In the genomic region with DNA sequence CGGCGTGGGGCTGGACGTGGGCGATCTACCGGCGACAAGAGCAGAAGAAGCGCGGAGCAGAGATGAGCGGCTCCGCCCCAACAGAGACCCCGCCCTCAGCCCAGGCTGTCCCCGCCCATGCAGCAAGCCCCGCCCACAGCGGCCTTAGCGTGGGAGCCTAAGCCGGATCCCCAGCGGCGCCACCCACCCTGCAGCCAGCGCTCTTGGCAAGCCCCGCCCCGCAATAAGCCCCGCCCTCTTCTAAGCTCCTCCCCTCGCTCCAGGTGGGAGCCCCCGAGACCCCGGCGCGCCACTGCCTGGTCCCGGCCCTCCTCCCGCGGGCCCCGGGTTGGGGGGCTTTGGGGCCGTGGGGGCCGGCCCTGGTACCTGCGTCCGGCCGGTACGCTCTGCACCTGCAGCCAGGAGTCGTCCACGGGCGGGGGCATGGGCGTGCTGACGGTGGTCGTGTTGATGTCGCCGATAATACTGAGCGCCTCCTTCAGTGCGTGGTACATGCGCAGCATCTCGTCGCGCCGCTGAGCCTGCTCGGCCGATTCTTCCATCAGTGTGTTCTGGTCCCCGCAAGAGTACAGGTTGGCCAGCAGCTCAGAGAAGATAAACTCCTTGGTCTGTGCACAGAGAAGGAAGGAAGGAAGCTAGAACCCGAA, we compare ENCODE assay signal across 8 mouse cellular contexts. TPM values are rescaled to one million over a fixed set of nuclear protein-coding genes. Genes with fewer than 3 reads are reported as not detected.
A peak's percentile ranks its signal among the peaks of the same experiment; 100 is the strongest.
DNase-seq lines count a peak whose midpoint lies in the region; ATAC-seq and TF ChIP-seq lines count a peak whose summit lies in the region.

No protein-coding gene starts in this region.

- WGBS in forebrain, embryonic 12.5 days: 1% methylated on average over 56 of the region's 56 CpGs
- WGBS in hindbrain, embryonic 11.5 days: 2% methylated on average over 55 of the region's 56 CpGs
- 2% methylated on average over 39 of the region's 56 CpGs for WGBS in limb, embryonic 14.5 days
- 3% methylated on average over 51 of the region's 56 CpGs for WGBS in midbrain, embryonic 15.5 days

- no peak overlapping the region for H3K27ac ChIP-seq in MEL (ENCODE audit: control insufficient read depth, low read depth, low read length)
- H3K27ac ChIP-seq in forebrain, embryonic 12.5 days: no peak overlapping the region
- H3K27ac ChIP-seq in hindbrain, embryonic 11.5 days (ENCODE audit: low read depth, low read length): no peak overlapping the region
- H3K27ac ChIP-seq in limb, embryonic 14.5 days (replicated peaks; ENCODE audit: low read depth, low read length): peak overlapping the region; percentile 71
- 0 out of 2 replicates have a peak overlapping the region, but pooled peaks have one; percentile 1 for H3K27ac ChIP-seq in midbrain, embryonic 15.5 days

- H3K36me3 ChIP-seq in MEL (ENCODE audit: control insufficient read depth in 1 of 2, insufficient read depth in 2 of 2, low read length in 2 of 2): no peaks in the 10 kb centered on the region
- H3K36me3 ChIP-seq in forebrain, embryonic 12.5 days (replicated peaks): peaks cover 20% of the 10 kb centered on the region
- H3K36me3 ChIP-seq in hindbrain, embryonic 11.5 days (ENCODE audit: control insufficient read depth, insufficient read depth, low read length): no peaks in the 10 kb centered on the region
- peaks cover 54% of the 10 kb centered on the region for H3K36me3 ChIP-seq in limb, embryonic 14.5 days (ENCODE audit: control insufficient read depth, insufficient read depth, low read length)
- peaks cover 23% of the 10 kb centered on the region; the same call in 1 of the 2 replicates for H3K36me3 ChIP-seq in midbrain, embryonic 15.5 days (replicated peaks)

- no peaks in the 10 kb centered on the region for H3K9me3 ChIP-seq in MEL (replicated peaks; ENCODE audit: insufficient read depth, low read length)
- no peaks in the 10 kb centered on the region for H3K9me3 ChIP-seq in forebrain, embryonic 12.5 days
- H3K9me3 ChIP-seq in hindbrain, embryonic 11.5 days (ENCODE audit: control insufficient read depth, low read length): no peaks in the 10 kb centered on the region
- H3K9me3 ChIP-seq in limb, embryonic 14.5 days (ENCODE audit: control insufficient read depth, low read length): no peaks in the 10 kb centered on the region
- no peaks in the 10 kb centered on the region for H3K9me3 ChIP-seq in midbrain, embryonic 15.5 days

- DNase-seq in MEL (ENCODE audit: low read depth, low spot score) (peak; percentile 88), adipocyte (ENCODE audit: low spot score) (no peak)
- peak; percentile 76 for DNase-seq in brain, adult 2 months (ENCODE audit: low read depth, low spot score)
- peak; percentile 93 for DNase-seq in hindbrain, embryonic 11.5 days (ENCODE audit: low spot score)
- peak; percentile 85 for DNase-seq in limb, embryonic 14.5 days (ENCODE audit: low spot score)
- peak; percentile 65 to 76 for DNase-seq in spleen, postnatal 14 days (ENCODE audit: low spot score in 2 of 2)

- TF ChIP-seq EP300 in MEL (IDR thresholded peaks at IDR 0.05; ENCODE audit: low read depth in 1 of 2, low read length in 2 of 2): no peak

- TF ChIP-seq RAD21 in MEL (IDR thresholded peaks at IDR 0.05; ENCODE audit: low read depth, low read length): no peak

- H3K4me1 ChIP-seq in MEL (ENCODE audit: control insufficient read depth in 1 of 2, insufficient read depth in 2 of 2, low read length in 2 of 2): peaks cover 2 to 3% of the 10 kb centered on the region in 2 experiments; a peak in 2 of 4 replicates
- peaks cover 33% of the 10 kb centered on the region for H3K4me1 ChIP-seq in forebrain, embryonic 12.5 days
- H3K4me1 ChIP-seq in hindbrain, embryonic 11.5 days (replicated peaks; ENCODE audit: control insufficient read depth, insufficient read depth, low read length): peaks cover 3% of the 10 kb centered on the region; the same call in 1 of the 2 replicates
- H3K4me1 ChIP-seq in limb, embryonic 14.5 days (ENCODE audit: control insufficient read depth, insufficient read depth, low read length): peaks cover 44% of the 10 kb centered on the region
- H3K4me1 ChIP-seq in midbrain, embryonic 15.5 days: peaks cover 13% of the 10 kb centered on the region

- peak; percentile 81 for ATAC-seq in forebrain, embryonic 12.5 days (ENCODE audit: low FRiP score)
- peak; percentile 81 for ATAC-seq in hindbrain, embryonic 11.5 days (ENCODE audit: low FRiP score)
- ATAC-seq in limb, embryonic 14.5 days (ENCODE audit: low FRiP score, low read depth): peak; percentile 57
- ATAC-seq in midbrain, embryonic 15.5 days (replicated peaks): peak; percentile 44

- TF ChIP-seq POLR2A in MEL (IDR thresholded peaks at IDR 0.05; ENCODE audit: control insufficient read depth in 1 of 2, insufficient read depth in 1 of 2, low read depth in 1 of 2, low read length in 2 of 2, poor library complexity in 1 of 2): peak in 1 of 2 experiments; percentile 39; a peak in 1 of 4 replicates
- TF ChIP-seq POLR2A in limb, embryonic 14.5 days (IDR thresholded peaks at IDR 0.05; ENCODE audit: borderline replicate concordance, extremely low read depth, insufficient read depth, insufficient read length): no peak

- no peak for TF ChIP-seq CTCF in MEL (IDR thresholded peaks at IDR 0.05 in 2 of 3, conservative IDR thresholded peaks at IDR 0.05 in 1 of 3; ENCODE audit: control insufficient read depth in 1 of 3, insufficient read depth in 1 of 3, low read depth in 2 of 3, low read length in 3 of 3, poor library complexity in 1 of 3, severe bottlenecking in 1 of 3)

- H3K27me3 ChIP-seq in MEL (ENCODE audit: control insufficient read depth in 1 of 2, insufficient read depth in 2 of 2, low read length in 2 of 2): no peaks in the 10 kb centered on the region
- peaks cover 50% of the 10 kb centered on the region for H3K27me3 ChIP-seq in forebrain, embryonic 12.5 days
- H3K27me3 ChIP-seq in hindbrain, embryonic 11.5 days (ENCODE audit: control insufficient read depth, insufficient read depth, low read length): no peaks in the 10 kb centered on the region; the same call in 1 of the 2 replicates
- no peaks in the 10 kb centered on the region for H3K27me3 ChIP-seq in limb, embryonic 14.5 days (ENCODE audit: control insufficient read depth, insufficient read depth, low read length)
- no peaks in the 10 kb centered on the region for H3K27me3 ChIP-seq in midbrain, embryonic 15.5 days (replicated peaks)

- peak overlapping the region; percentile 6 to 47; a peak in 3 of 4 replicates for H3K4me3 ChIP-seq in MEL (ENCODE audit: control insufficient read depth in 1 of 2, insufficient read depth in 1 of 2, low read depth in 2 of 2, low read length in 2 of 2)
- H3K4me3 ChIP-seq in forebrain, embryonic 12.5 days (replicated peaks): peak overlapping the region; percentile 65
- H3K4me3 ChIP-seq in hindbrain, embryonic 11.5 days (ENCODE audit: low read depth, low read length): peak overlapping the region; percentile 55
- H3K4me3 ChIP-seq in limb, embryonic 14.5 days (replicated peaks; ENCODE audit: low read length): peak overlapping the region; percentile 78
- peak overlapping the region; percentile 40 for H3K4me3 ChIP-seq in midbrain, embryonic 15.5 days

- H3K79me2 ChIP-seq in MEL (ENCODE audit: control insufficient read depth, insufficient read depth, low read length, poor library complexity): no peaks in the 10 kb centered on the region

- peak overlapping the region; percentile 46 for H3K9ac ChIP-seq in MEL (ENCODE audit: control insufficient read depth, low read depth, low read length, poor library complexity, severe bottlenecking)
- peak overlapping the region; percentile 77 for H3K9ac ChIP-seq in forebrain, embryonic 12.5 days
- peak overlapping the region; percentile 70 for H3K9ac ChIP-seq in hindbrain, embryonic 11.5 days (ENCODE audit: low read depth, low read length)
- peak overlapping the region; percentile 77 for H3K9ac ChIP-seq in limb, embryonic 14.5 days (ENCODE audit: low read depth, low read length, severe bottlenecking)
- peak overlapping the region; percentile 56; the same call in 1 of the 2 replicates for H3K9ac ChIP-seq in midbrain, embryonic 15.5 days

- peak overlapping the region; percentile 100 for H3K4me2 ChIP-seq in forebrain, embryonic 12.5 days
- peak overlapping the region; percentile 99 for H3K4me2 ChIP-seq in hindbrain, embryonic 11.5 days (replicated peaks; ENCODE audit: low read depth, low read length)
- H3K4me2 ChIP-seq in limb, embryonic 14.5 days (replicated peaks; ENCODE audit: low read depth, low read length, severe bottlenecking): peak overlapping the region; percentile 98
- H3K4me2 ChIP-seq in midbrain, embryonic 15.5 days: peak overlapping the region; percentile 75

RNA-seq across cellular contexts. Expression of a gene that starts 24.6 kb away (rescaled TPM):
- 342 and 371 TPM in 2 replicates for total RNA-seq in MEL (2012; rRNA removed)
- polyA plus RNA-seq in MEL (2012; ENCODE audit: insufficient read depth in 1 of 2, insufficient read length in 2 of 2, low read depth in 1 of 2, low replicate concordance in 2 of 2, missing spikeins in 1 of 2): 100 to 1,000 TPM in 1 of 2 experiments, not detected in 1; 480 TPM
- 391 and 397 TPM in 2 replicates for polyA plus RNA-seq in forebrain, embryonic 12.5 days (2016; fragmentation: Nextera tagmentation; extraction: Ambion mirVana)
- polyA plus RNA-seq in hindbrain, embryonic 11.5 days (2014; fragmentation: Nextera tagmentation; extraction: Ambion mirVana): 185 and 378 TPM in 2 replicates
- polyA plus RNA-seq in limb, embryonic 14.5 days (2012; rRNA removed): 272 and 324 TPM in 2 replicates
- polyA plus RNA-seq in limb, embryonic 14.5 days (2014; fragmentation: Nextera tagmentation; extraction: Ambion mirVana): 221 and 244 TPM in 2 replicates
- 404 TPM in 2 replicates for polyA plus RNA-seq in midbrain, embryonic 15.5 days (2015; fragmentation: Nextera tagmentation; extraction: Ambion mirVana)

RNA-seq across cellular contexts. Expression of a gene that starts 25.3 kb away (rescaled TPM):
- 20.3 TPM in 2 replicates for total RNA-seq in MEL (2012; rRNA removed)
- polyA plus RNA-seq in MEL (2012; ENCODE audit: insufficient read depth in 1 of 2, insufficient read length in 2 of 2, low read depth in 1 of 2, low replicate concordance in 2 of 2, missing spikeins in 1 of 2): 10 to 100 TPM in 1 of 2 experiments, not detected in 1; 38.6 TPM
- polyA plus RNA-seq in forebrain, embryonic 12.5 days (2016; fragmentation: Nextera tagmentation; extraction: Ambion mirVana): 23.0 and 26.5 TPM in 2 replicates
- polyA plus RNA-seq in hindbrain, embryonic 11.5 days (2014; fragmentation: Nextera tagmentation; extraction: Ambion mirVana): 14.6 and 17.7 TPM in 2 replicates
- polyA plus RNA-seq in limb, embryonic 14.5 days (2012; rRNA removed): 56.4 and 63.1 TPM in 2 replicates
- polyA plus RNA-seq in limb, embryonic 14.5 days (2014; fragmentation: Nextera tagmentation; extraction: Ambion mirVana): 32.4 and 33.3 TPM in 2 replicates
- polyA plus RNA-seq in midbrain, embryonic 15.5 days (2015; fragmentation: Nextera tagmentation; extraction: Ambion mirVana): 34.1 and 35.6 TPM in 2 replicates

RNA-seq across cellular contexts. Expression of a gene that starts 39.7 kb away (rescaled TPM):
- total RNA-seq in MEL (2012; rRNA removed): 20.7 and 21.6 TPM in 2 replicates
- polyA plus RNA-seq in MEL (2012; ENCODE audit: insufficient read depth in 1 of 2, insufficient read length in 2 of 2, low read depth in 1 of 2, low replicate concordance in 2 of 2, missing spikeins in 1 of 2): 10 to 100 TPM in 1 of 2 experiments, not detected in 1; 99.8 TPM
- 59.1 and 67.5 TPM in 2 replicates for polyA plus RNA-seq in forebrain, embryonic 12.5 days (2016; fragmentation: Nextera tagmentation; extraction: Ambion mirVana)
- polyA plus RNA-seq in hindbrain, embryonic 11.5 days (2014; fragmentation: Nextera tagmentation; extraction: Ambion mirVana): 42.4 and 49.0 TPM in 2 replicates
- 196 and 266 TPM in 2 replicates for polyA plus RNA-seq in limb, embryonic 14.5 days (2012; rRNA removed)
- polyA plus RNA-seq in limb, embryonic 14.5 days (2014; fragmentation: Nextera tagmentation; extraction: Ambion mirVana): 39.5 and 46.5 TPM in 2 replicates
- polyA plus RNA-seq in midbrain, embryonic 15.5 days (2015; fragmentation: Nextera tagmentation; extraction: Ambion mirVana): 62.5 and 64.4 TPM in 2 replicates

RNA-seq across cellular contexts. Expression of a gene that starts 40.7 kb away (rescaled TPM):
- 0.42 and 0.49 TPM in 2 replicates for total RNA-seq in MEL (2012; rRNA removed)
- polyA plus RNA-seq in MEL (2012; ENCODE audit: insufficient read depth in 1 of 2, insufficient read length in 2 of 2, low read depth in 1 of 2, low replicate concordance in 2 of 2, missing spikeins in 1 of 2): 1 to 10 TPM in 1 of 2 experiments, not detected in 1; 5.0 TPM
- 18.6 and 19.4 TPM in 2 replicates for polyA plus RNA-seq in forebrain, embryonic 12.5 days (2016; fragmentation: Nextera tagmentation; extraction: Ambion mirVana)
- polyA plus RNA-seq in hindbrain, embryonic 11.5 days (2014; fragmentation: Nextera tagmentation; extraction: Ambion mirVana): 17.4 and 22.6 TPM in 2 replicates
- polyA plus RNA-seq in limb, embryonic 14.5 days (2012; rRNA removed): 318 and 459 TPM in 2 replicates
- 46.0 and 60.1 TPM in 2 replicates for polyA plus RNA-seq in limb, embryonic 14.5 days (2014; fragmentation: Nextera tagmentation; extraction: Ambion mirVana)
- 78.4 and 79.0 TPM in 2 replicates for polyA plus RNA-seq in midbrain, embryonic 15.5 days (2015; fragmentation: Nextera tagmentation; extraction: Ambion mirVana)

RNA-seq across cellular contexts. Expression of a gene that starts 52.5 kb away (rescaled TPM):
- 60.1 and 73.7 TPM in 2 replicates for total RNA-seq in MEL (2012; rRNA removed)
- 10 to 100 TPM in 1 of 2 experiments, not detected in 1; 60.6 TPM for polyA plus RNA-seq in MEL (2012; ENCODE audit: insufficient read depth in 1 of 2, insufficient read length in 2 of 2, low read depth in 1 of 2, low replicate concordance in 2 of 2, missing spikeins in 1 of 2)
- 76.5 and 78.4 TPM in 2 replicates for polyA plus RNA-seq in forebrain, embryonic 12.5 days (2016; fragmentation: Nextera tagmentation; extraction: Ambion mirVana)
- polyA plus RNA-seq in hindbrain, embryonic 11.5 days (2014; fragmentation: Nextera tagmentation; extraction: Ambion mirVana): 56.0 and 64.1 TPM in 2 replicates
- 64.8 and 69.4 TPM in 2 replicates for polyA plus RNA-seq in limb, embryonic 14.5 days (2012; rRNA removed)
- 59.9 and 67.8 TPM in 2 replicates for polyA plus RNA-seq in limb, embryonic 14.5 days (2014; fragmentation: Nextera tagmentation; extraction: Ambion mirVana)
- polyA plus RNA-seq in midbrain, embryonic 15.5 days (2015; fragmentation: Nextera tagmentation; extraction: Ambion mirVana): 112 and 117 TPM in 2 replicates

Comparison
In these comparisons a context has a peak if more than half of its experiments do, and no peak if none do; other contexts are left out.
1. H3K27ac ChIP-seq: peak in limb, embryonic 14.5 days (single experiment) and midbrain, embryonic 15.5 days (single experiment); none in MEL (single experiment), forebrain, embryonic 12.5 days (single experiment) and hindbrain, embryonic 11.5 days (single experiment).
2. H3K4me3 ChIP-seq: peak in every context shown above with its lines; median percentile 78 in limb, embryonic 14.5 days; 65 in forebrain, embryonic 12.5 days; 55 in hindbrain, embryonic 11.5 days; 40 in midbrain, embryonic 15.5 days; 26 in MEL.
3. Peak in every context shown above with its lines, with median percentiles within 50 percentile points of each other: H3K9ac ChIP-seq, ATAC-seq and H3K4me2 ChIP-seq.